Mouse (Mus musculus) adrenal gland (tissue): Measurements from ENCODE around the gene Rorc.

Experiments
- intact Hi-C: fragments of 180-260 bp; cut with DNase I; formaldehyde crosslinking; loops from one replicate; pipeline ENCODE4 v1.15.1; 2025
- long read RNA-seq, 2 experiments: library from polyadenylated mRNA; unstranded; transcript quantifications; one replicate each; pipeline ENCODE4 v2.0.0; 2020; ENCODE audit warnings: borderline replicate concordance in 1 of 2; ENCODE audit not compliant: insufficient replicate concordance in 1 of 2

Gene Rorc
- long read RNA-seq, experiment 1, transcript Rorc-201 (11 exons, 2,136 nt), result major isoform, 7 of 7 reads
- long read RNA-seq, experiment 1, partial matches to known transcripts, result 0 of 7 reads
- long read RNA-seq, experiment 1, other reads (novel, unspliced or antisense), result 0 of 7 reads
- long read RNA-seq, experiment 2, partial matches to known transcripts, result 2 of 6 reads
- long read RNA-seq, experiment 2, other reads (novel, unspliced or antisense), result 0 of 6 reads

DNA sequence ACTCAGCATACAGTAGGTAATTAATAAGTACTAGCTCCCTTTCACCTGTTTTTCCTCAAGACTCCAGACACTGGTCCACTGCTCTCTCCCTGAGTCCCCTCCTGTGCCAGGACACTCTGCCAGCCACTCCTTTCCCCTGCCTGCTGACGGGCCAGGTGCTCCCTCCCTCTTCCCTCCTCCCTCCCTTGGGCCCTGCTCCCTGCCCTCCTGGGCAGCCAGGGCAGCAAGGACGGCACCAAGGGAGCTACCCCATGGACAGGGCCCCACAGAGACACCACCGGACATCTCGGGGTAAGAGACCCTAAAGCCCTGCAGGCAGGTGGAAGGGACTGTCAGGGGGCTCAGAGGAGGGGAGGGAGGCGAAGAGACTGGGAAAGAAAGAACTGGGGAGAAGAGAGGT is at the start of gene Rorc:
TSS of gene Rorc (plus strand) at position 154 of the 400 bp plus-strand sequence.
- intact Hi-C loops, result no loop called here

DNA sequence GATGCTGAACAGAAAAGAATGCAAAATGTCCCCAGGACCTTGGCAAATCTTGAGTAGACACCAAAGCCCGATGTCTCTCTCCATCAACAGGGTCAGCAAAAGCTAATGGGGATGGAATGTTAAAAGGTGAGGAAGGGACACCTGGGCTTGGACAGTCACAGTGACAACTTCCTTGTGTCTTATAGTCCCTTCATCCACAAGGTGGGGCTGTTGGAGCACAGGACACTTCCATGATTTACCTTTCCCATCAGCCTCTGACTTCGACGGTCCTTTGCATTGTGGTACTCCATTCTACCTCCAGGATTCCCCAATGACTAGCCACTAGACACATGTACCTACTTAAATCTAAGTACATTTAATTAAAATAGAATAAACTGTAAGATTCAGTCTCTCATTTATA is 43.9 kb upstream of the Rorc start:
- intact Hi-C loops, result no loop called here

DNA sequence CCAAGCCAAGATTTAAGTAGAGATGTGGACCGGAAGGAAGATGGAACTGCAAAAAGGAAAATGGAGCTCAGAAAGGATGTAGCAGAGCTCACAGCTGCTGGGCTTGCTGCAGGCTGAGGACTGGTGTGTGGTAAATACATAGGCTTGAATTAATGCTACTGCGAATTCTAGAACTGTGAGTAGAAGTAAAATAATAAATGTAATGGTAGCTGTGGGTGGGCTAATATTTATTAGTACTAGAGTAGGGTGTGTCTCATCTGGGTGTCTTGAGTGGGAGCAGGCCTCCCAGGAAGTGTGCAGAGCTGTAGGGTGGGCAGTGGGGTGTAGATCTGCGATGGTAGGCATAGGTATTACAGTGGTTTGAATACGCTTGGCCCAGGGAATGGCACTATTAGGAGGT is 38.2 kb upstream of the Rorc start:
- intact Hi-C loops, result no loop called here

DNA sequence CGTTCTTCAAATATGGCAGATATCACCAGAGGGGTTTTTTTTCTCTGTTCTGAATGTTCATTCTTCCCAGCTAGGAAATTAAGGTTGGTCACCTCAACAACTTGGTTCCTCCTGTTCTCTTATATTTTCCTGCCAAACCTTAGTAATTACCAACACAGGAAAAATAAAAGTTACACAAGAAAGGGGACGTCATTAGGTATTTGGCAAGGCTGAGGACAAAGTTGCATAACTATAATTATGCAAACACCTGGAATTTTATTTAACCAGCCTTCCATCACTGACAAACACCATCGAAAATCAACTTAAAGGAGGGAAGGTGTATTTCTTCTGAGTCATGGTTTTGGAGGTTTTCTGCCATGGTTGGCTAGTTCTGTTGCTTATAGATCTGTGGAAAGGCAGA is 34.1 kb upstream of the Rorc start:
- intact Hi-C loops, result no loop called here

DNA sequence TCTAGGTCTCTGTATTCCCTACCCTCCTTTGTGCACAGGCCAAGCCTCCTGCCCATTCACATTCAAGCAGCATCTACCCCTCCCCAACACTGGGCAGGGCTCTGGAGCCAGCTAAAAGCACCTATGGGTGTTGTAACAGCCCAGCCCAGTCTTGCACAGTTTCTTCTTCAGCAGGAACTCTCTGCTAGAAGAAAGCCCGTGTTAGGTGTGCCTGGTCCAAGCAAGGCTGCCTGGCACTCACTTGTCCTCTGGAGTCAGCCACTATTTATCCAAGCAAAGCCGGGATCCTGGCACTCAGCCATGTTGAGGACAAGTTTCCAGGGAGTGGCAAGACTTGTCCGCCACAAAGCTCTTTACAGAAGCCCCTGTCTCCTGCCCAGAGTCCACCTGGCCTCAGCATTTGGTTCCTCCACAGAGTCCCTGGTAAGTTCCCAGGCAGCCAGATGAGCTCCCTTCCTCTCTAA is 30.6 kb upstream of the Rorc start, which contains the start of gene Them5:
TSS of gene Them5 (plus strand) at position 141 of the 464 bp plus-strand sequence.
- intact Hi-C loops, result no loop called here

DNA sequence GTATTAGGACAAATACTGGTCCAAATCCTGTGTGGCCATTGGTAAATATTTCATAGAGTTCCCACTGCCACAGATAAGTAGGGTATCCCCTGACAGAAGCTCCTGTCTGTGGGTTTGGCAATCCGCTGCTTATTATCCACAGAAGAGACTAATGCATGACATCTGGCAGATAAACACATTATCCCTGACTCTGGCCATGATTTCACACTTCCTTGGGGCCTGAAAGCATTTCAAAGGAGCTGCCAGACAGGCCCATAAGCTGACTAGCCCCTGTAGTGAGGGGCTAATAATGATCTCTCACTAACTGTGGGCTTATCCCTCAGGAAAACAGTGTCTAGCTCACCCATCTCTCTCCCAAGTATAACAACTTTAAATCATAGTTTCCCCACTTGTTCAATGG is 30.0 kb upstream of the Rorc start:
- intact Hi-C loops, result no loop called here

DNA sequence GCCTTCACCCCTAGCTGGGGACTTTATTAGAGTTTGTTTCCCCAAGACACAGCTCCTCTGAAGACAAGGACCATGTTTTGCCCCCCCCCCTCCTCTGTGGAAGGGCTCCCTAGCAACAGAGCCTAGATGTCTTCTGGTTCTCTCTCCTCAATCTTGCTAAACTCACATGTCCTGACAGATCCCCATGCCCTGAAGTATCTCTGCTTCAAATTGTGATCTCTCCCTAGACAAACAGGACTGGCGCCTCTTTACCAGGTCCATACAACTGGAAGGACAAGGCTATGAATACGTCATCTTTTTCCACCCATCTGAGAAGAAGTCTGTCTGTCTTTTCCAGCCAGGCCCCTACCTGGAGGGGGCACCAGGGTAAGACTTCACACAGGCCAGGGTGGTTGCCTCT is 28.4 kb upstream of the Rorc start:
- intact Hi-C loops, result no loop called here

DNA sequence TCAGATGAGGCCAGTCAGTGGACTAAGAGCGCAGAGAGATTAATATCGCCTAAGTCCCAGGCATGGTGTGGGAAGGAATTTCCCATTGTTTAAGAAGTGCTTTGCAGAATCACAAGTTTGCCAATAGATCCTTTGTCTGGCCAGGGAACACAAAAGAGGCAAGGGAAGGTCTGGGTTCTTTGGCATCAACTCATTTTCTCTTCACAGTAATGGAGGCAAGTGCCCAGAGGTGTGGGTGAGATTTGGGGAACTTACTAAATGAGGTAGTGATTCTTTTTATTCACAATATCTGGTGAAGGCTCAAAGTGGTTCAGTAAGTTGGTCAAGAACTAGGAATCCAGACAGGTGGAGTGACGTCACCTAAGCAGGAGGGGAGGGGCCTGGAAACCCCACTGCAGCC is 27.7 kb upstream of the Rorc start:
- intact Hi-C loops, result no loop called here

DNA sequence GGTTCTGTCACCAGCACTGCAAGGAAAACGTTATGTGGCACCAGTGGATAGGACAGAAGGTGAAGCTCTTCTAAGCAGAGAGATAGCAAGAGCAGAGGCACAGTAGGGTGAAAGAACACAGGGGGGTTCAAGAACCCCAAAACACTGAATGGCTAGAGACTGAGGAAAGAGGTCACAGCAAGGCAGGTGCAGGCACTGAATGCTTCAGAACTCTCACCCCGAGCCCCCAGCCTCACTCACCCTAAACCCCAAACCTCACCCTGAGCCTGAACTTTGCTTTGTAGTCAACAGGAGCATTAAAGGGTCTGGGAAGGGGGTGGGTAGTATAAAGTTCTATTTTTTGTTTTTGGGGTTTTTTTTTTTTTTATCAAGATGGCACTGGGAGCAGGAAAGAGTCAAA is 24.4 kb upstream of the Rorc start:
- intact Hi-C loops, result no loop called here

DNA sequence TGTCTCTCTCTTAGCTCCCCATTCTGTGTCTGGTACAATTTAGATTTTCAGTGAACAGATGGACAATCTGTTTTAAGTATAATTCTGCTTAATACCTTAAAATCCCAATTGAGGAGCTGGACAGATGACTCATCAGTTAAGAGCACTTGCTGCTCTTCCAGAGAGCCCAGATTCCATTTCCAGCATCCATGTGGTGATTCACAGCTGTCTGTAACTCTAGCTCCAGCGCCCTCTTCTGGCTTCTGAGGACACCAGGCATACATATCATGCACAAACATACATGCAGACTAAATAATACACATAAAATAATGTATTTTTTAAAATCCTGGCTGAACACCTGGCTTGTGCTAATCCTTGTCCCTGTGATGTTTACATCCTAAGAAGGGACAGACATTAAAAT is 11.8 kb upstream of the Rorc start:
- intact Hi-C loops, result no loop called here

DNA sequence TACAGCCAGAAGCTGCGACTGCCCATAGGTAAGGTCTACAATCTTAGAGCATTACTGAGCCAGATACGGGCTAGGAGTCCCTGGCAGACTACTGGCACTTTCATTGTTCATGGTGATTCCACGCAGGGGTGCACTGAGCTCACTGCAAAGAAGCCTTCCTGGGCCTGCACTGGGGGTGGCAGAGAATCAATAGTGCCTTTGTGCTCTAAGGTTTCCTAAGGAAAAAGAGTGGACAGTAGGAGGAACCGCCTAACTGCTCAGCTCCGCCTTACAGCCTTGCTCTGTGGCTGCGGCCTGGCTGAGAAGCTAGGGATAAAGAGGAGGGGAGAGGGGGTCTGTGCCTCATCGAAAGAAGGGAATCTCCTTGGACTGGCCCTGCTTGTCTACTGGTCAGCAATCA is 10.5 kb upstream of the Rorc start, which contains the start of gene C2cd4d:
TSS of gene C2cd4d (plus strand) at position 301 of the 400 bp plus-strand sequence.
- intact Hi-C loops, result no loop called here

DNA sequence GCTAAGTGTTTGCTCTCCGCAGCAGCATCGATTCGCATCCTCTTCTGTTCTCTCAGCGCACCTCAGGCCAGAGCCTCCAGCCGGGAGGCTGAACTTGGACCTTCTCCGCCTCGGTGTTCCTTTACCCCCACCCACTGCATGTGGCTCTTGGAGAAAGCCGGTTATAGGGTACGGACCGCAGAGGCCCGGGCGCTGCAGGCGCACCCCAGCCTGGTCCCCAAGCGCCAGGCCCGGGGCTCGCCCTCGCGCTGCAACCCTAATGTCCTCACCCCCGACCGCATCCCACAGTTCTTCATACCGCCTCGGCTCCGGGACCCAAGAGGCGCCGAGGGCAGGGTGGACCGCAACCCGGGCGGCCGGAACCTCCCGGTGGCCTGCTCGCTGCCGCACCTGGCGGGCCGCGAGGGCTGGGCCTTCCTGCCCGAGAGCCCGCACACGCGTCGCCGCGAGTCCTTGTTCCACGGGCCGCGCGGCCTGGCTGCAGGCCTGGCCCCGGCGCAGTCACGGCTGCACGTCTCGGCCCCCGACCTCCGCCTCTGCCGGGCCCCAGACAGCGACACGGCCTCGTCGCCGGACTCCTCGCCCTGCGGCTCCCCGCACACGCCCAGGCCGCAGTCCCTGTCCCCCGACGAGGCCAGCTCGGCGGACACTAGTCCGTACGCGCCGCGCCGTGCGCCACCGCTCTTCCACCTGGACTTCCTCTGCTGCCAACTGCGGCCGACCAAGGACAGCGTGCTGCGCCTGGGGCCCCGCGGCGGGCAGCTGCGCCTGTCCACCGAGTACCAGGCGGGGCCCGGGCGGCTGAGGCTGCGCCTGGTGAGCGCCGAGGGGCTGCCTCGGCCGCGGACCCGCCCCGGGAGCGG is 9.1 kb upstream of the Rorc start:
- intact Hi-C loops, result no loop called here

DNA sequence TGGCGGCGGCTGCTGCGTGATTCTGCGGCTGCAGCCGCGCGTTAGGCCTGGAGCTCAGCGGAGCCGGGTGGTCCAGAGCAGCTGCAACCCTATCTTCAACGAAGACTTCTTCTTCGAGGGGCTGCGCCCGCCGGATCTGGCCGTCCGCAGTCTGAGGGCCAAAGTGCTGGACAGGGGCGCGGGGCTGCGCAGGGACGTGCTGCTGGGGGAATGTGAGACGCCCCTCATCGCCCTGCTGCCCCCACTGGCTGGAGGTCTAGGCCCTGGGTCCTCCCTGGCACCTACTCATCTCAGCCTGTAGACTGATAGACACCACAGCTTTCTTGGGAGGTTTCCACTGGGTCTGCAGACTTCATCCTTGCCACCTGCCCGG is 8.5 kb upstream of the Rorc start:
- intact Hi-C loops, result no loop called here

DNA sequence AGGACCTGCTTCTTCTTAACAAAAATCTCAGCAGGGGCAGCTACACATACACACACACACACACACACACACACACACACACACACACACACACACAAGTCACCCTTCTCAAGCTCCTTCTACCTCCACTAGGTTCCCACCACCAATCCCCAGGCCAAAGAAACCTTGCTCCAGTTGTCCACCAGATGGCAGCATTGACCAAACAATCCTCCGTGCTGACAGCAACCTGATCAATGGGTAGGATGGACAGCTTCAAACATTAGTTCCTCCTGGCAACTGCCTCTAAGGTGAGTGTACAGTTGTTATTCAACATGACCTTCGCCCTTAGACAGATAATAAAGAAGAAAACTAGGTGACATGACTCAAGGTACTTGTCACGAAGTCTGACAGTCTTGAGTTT is 5.8 kb upstream of the Rorc start:
- intact Hi-C loops, result loop anchor here (5.0 kb wide), 4 partner anchors 46 to 236 kb away; partner anchors contain the start of genes Mrpl9, Oaz3 and Tdrkh

DNA sequence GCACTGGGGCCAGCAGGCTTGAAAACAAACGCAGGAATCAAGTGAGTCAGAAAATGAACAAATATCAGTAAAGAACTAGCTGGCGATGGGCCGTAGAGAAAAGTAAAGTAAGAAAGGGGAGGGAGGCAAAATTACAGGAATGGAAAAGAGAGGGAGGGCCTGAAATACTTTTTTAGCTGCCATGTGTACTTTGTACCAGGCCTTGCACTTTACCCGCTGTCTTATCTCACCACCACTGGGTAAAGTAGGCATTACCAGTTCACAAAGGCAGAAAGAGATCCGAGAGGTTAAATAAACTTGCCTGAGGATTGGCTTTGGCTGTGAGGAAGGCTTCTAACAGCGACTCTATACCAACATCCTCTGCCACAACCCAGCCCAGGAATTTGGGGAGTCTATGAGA is 5.1 kb upstream of the Rorc start:
- intact Hi-C loops, result loop anchor here (5.0 kb wide), 4 partner anchors 45 to 235 kb away; partner anchors contain the start of genes Mrpl9, Oaz3 and Tdrkh

DNA sequence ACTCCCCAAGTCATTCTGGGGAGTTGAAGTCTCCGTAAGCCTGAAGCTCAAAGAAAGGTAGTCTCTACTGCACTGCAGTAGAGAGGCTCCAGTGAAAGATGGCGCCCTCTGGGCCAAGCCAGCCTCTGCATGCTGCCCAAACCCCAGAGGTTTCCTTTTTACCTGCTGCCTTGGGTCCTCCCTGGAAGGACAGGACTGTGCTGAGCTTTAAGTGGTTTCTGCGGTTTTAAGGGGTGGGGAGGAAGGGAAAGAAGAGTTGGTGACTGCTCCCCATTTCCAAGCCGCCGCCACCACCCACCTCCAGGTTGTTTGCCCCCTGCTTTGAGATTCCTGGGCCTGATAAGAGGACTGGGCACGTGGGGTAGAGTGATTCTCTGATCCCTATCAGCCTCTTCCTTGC is 4.0 kb upstream of the Rorc start:
- intact Hi-C loops, result loop anchor here (5.0 kb wide), 4 partner anchors 44 to 234 kb away; partner anchors contain the start of genes Mrpl9, Oaz3 and Tdrkh

DNA sequence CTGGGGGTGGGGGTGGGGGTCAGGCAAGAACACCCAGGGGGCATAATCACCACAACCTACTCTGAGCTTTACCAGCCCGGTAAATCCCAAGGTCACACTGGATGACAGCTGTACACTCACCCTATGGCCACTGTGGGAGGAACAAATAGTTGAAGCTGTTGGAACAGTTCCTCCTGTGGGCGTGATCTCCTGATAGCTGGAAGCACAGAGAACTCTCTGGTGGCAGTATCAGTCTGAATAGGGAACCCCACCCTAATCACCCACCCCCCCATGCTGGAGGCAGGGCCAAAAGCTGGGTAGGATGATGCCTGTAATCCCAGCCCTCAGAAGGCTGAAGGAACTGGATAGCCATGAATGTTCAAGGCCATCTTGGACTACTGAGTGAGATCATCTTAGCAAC is 2.9 kb upstream of the Rorc start:
- intact Hi-C loops, result loop anchor here (5.0 kb wide), 4 partner anchors 43 to 233 kb away; partner anchors contain the start of genes Mrpl9, Oaz3 and Tdrkh

DNA sequence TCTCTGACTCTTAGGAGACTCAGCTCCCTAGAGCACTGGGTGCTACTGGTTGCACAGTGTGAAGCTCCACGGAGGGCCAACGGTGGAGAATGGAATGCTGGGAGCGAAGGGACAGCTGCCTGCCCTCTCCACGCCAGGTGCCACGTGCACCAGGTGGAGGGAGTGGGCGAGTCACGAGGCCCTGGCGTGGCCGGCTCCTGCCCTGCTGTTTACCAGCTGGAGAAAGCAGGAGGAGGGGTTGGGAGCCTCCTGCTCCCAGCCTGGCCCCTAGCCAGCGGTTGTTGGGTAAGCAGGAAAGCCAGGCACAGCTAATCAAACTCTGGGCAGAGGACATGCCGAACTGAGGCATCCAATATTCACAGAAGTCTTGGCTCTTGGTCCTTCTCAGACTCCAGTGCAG is 957 bp upstream of the Rorc start:
- intact Hi-C loops, result no loop called here

DNA sequence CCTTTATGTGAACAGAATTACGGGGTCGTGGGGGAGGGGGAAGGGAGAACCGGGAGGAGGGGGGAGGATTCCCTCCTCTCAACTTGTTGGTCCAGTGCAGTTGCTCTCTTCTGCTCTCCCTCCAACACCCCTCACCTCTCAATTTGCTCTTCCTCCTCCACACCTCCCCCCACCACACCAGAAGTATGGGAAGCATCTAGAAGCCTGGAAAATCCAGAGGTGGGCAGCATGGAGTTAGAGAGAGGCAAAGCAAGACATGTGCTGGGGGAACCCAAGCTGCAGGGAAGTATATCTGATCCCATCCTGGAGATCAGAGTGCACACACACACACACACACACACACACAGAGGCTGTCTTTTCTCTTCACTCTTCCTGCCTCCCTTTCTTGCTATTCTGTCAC is 556 bp upstream of the Rorc start:
- intact Hi-C loops, result no loop called here

DNA sequence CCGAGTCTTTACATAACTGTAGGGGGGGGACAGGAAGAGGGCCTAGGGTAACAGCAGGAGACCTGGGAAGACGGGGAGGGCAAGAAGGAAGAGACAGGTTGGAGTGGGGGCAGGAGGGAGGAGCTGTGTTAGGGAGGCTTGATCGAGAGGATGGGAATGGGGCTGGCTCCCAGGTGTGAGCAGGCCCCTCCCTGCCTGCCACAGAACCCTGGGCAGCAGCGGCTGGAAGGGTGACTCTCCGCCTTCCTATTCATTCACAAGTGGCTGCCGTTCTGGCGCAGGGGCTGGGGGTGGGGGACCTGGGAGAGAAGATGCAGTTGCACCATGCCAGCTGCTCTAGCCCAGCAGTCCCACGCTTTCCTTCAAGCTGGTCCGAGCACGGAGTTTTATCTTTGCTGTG is 496 bp downstream of the Rorc start:
- intact Hi-C loops, result no loop called here

DNA sequence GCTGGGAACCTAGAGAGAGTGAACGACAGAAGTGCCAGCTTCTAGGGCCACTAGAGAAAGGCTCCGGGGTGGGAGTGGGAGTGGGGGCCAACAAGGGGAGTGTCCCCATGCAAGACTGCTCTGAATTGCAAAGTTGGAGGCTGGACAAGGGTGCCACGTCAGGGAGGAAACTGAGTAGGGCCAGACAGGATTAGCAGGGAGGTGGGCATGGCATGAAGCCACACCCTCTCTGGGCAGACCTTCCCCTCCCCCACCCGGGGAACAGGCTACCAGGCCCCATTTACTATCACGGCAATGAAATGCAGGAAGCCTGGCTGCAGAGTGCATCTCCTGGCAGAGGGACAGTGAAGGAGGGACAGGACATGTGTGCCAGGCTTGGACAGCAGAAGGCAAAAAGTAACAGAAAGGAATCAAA is 1.0 kb downstream of the Rorc start:
- intact Hi-C loops, result no loop called here

DNA sequence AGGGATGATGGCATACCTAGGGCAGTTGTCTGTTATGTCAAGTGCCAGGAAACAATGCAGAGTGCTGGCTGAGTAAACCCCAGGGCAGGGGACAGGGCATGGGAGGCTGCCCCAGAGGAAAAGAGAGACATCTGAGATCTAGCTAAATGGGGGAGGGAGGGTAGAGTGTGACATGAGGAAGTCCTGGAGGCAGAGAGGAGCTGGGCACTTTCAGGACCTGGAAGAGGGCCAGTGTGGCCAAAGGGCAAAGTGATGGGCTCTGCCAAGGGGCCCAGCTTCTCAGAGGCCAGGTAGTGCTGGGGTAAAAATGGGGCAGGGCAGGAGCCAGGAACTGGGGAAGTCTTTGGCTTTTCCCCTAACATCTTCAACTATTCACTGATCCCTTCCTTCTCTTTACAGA is 2.0 kb downstream of the Rorc start:
- intact Hi-C loops, result no loop called here
